Mouse (Mus musculus): ENCODE data around the gene Ooep. TPM values are rescaled to one million over a fixed set of nuclear protein-coding genes. Genes with fewer than 3 reads are reported as not detected.
A peak's percentile ranks its signal among the peaks of the same experiment; 100 is the strongest.

Ooep gene
- not detected in 2 replicates for polyA plus RNA-seq (2012; ENCODE audit: insufficient read depth, insufficient read length, missing spikeins)

GRCm38 (mm10) chr9:78378113-78378785, at the start of gene Ooep:
Gene Ooep, minus strand, starts transcription at chr9:78378725.
- Histone ChIP-seq H3K4me3 (ENCODE audit: insufficient read depth, low read depth, low read length) (no peak within 1 kb of the TSS), H3K27ac (replicated peaks; ENCODE audit: low read depth, low read length) (no peak within 1 kb of the TSS)

GRCm38 (mm10) chr9:78428185-78428584, 49.7 kb upstream of the Ooep start:
- no peak overlapping the region; the same call in 1 of the 2 replicates for H3K27ac ChIP-seq (replicated peaks; ENCODE audit: low read depth, low read length)
- H3K4me3 ChIP-seq (ENCODE audit: insufficient read depth, low read depth, low read length) = no peak overlapping the region
- H3K4me1 ChIP-seq (ENCODE audit: control insufficient read depth, insufficient read depth, insufficient read length, low read length) = no peaks in the 10 kb centered on the region

More at GRCm38 (mm10) chr9:78378113-78378785, at the start of gene Ooep:
- H3K4me1 ChIP-seq (ENCODE audit: control insufficient read depth, insufficient read depth, insufficient read length, low read length) = no peaks in the 10 kb centered on the region

- Histone ChIP-seq H3K4me1 (ENCODE audit: control insufficient read depth, insufficient read depth, insufficient read length, low read length) (no peaks in the 10 kb centered on the region), H3K27ac (replicated peaks; ENCODE audit: low read depth, low read length) (no peak overlapping the region), H3K4me3 (ENCODE audit: insufficient read depth, low read depth, low read length) (peak overlapping the region; percentile 41)
Observed at GRCm38 (mm10) chr9:78427362-78427781, 48.8 kb upstream of the Ooep start.

GRCm38 (mm10) chr9:78401596-78401995, 23.1 kb upstream of the Ooep start:
- Histone ChIP-seq H3K4me1 (ENCODE audit: control insufficient read depth, insufficient read depth, insufficient read length, low read length) (no peaks in the 10 kb centered on the region), H3K4me3 (ENCODE audit: insufficient read depth, low read depth, low read length) (no peak overlapping the region)

DNA sequence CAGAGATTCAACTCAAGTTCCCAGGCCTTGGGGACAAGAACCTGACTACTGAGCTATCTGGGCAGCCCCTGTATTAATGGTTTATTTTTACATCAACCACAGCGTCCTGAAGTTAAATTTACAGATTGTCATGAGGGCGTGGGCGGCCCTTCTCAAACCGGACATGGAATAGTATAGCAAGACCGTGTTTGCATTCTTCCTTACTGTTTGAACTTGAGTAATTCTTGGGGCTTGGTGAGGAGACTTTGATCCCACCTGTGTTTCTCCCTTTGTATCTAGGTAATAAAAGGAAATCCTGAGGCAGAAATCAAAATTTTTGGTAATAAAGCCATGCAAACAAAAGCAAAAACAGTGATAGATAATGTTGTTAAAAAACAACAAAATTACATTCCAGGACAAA, 22.0 kb upstream of the Ooep start:
- no peak overlapping the region for H3K4me3 ChIP-seq (ENCODE audit: insufficient read depth, low read depth, low read length)
- no peak overlapping the region for H3K27ac ChIP-seq (replicated peaks; ENCODE audit: low read depth, low read length)
- H3K4me1 ChIP-seq (ENCODE audit: control insufficient read depth, insufficient read depth, insufficient read length, low read length) = no peaks in the 10 kb centered on the region

More at GRCm38 (mm10) chr9:78401596-78401995, 23.1 kb upstream of the Ooep start:
- no peak overlapping the region for H3K27ac ChIP-seq (replicated peaks; ENCODE audit: low read depth, low read length)

- Histone ChIP-seq H3K4me3 (ENCODE audit: insufficient read depth, low read depth, low read length) (no peak overlapping the region), H3K4me1 (ENCODE audit: control insufficient read depth, insufficient read depth, insufficient read length, low read length) (no peaks in the 10 kb centered on the region), H3K27ac (replicated peaks; ENCODE audit: low read depth, low read length) (no peak overlapping the region)
Observed at GRCm38 (mm10) chr9:78396517-78396916, 18.0 kb upstream of the Ooep start.

DNA sequence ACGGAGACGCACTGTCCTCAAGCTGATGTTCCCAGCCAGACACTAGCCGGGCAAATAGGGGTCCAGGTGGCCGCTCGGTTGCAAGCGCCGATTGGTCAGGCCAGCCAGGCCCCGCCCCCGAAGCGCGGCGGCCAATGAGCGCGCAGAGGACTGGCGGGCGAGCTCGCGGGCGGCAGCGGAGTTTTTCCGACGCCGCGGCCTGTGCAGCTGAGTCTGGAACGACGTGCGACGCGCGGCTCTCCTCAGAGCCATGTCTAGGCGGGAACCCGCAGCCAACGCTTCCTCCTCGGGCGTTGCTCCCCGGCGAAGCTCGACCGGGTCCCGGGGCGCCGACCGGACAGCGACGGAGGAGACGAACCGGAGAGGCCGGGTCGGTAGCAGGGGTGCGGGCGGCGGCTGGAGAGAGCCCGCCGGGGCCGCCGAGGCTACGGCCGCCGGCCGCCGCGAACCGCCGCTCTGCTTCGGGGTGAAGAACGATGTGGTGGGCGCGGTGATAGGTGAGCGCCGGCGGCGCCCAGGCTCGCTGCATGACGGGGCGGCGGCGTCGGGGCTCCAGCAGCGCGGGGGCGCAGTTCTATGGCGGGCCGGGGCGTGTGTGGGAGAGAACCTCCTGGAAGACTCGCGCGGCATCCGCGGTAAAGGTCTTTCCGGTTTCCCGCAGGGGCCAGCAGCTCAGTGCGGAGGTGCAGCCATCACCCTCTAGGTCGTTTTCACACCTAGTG, 17.3 kb upstream of the Ooep start, which contains the start of gene Ddx43:
Gene Ddx43 (plus strand): TSS at position 148 of the 722 bp plus-strand sequence.
- H3K27ac ChIP-seq (replicated peaks; ENCODE audit: low read depth, low read length) = no peak within 1 kb of the TSS
- peak within 1 kb of the TSS; percentile 48 for H3K4me3 ChIP-seq (ENCODE audit: insufficient read depth, low read depth, low read length)
- no peaks in the 10 kb centered on the region for H3K4me1 ChIP-seq (ENCODE audit: control insufficient read depth, insufficient read depth, insufficient read length, low read length)

- H3K4me3 ChIP-seq (ENCODE audit: insufficient read depth, low read depth, low read length) = peak overlapping the region; percentile 48
- H3K27ac ChIP-seq (replicated peaks; ENCODE audit: low read depth, low read length) = no peak overlapping the region
- no peaks in the 10 kb centered on the region for H3K4me1 ChIP-seq (ENCODE audit: control insufficient read depth, insufficient read depth, insufficient read length, low read length)
Observed at GRCm38 (mm10) chr9:78395244-78395629, 16.7 kb upstream of the Ooep start.

DNA sequence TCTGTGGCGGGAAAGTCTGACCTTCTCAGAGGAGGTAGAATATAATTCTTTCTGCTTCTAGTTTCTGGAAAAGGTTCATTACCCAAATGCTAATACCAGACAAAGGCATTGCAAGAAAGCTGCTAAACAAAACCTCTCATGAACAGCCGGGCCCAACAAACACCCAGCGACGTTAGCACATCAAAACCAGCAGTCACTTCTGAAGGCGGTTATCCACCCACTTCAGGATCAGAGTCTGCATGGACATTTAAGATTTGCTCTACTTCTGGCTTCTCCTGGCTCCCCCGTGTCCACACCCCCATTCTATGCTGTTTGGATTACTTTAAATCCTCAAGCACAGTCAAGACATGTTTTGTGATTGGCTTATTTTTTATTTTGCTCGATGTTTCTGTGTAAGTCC, 16.1 kb upstream of the Ooep start:
- H3K27ac ChIP-seq (replicated peaks; ENCODE audit: low read depth, low read length) = no peak overlapping the region
- no peak overlapping the region for H3K4me3 ChIP-seq (ENCODE audit: insufficient read depth, low read depth, low read length)

DNA sequence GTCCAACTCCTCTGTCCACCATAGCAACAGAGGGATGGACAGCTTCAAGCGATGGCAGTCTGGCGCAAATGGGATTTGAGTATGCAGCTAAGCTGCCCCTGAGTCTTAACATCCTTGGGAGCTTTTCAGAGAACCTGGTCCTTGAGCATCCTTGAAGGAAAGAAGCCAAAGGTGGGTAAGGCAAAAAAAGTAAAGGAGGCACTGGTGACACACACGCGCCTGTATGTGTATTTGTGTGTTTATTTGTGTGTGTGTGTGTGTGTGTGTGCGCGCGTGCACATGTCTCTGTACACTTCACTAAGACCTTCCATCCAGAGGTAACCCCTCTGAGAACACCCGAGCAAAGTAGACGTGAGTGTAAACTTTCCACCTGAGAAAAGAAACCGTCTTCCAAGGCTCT, 15.2 kb upstream of the Ooep start:
- Histone ChIP-seq H3K4me1 (ENCODE audit: control insufficient read depth, insufficient read depth, insufficient read length, low read length) (no peaks in the 10 kb centered on the region), H3K4me3 (ENCODE audit: insufficient read depth, low read depth, low read length) (no peak overlapping the region), H3K27ac (replicated peaks; ENCODE audit: low read depth, low read length) (no peak overlapping the region)

More for the DNA sequence above, 16.1 kb upstream of the Ooep start:
- H3K4me1 ChIP-seq (ENCODE audit: control insufficient read depth, insufficient read depth, insufficient read length, low read length) = no peaks in the 10 kb centered on the region

DNA sequence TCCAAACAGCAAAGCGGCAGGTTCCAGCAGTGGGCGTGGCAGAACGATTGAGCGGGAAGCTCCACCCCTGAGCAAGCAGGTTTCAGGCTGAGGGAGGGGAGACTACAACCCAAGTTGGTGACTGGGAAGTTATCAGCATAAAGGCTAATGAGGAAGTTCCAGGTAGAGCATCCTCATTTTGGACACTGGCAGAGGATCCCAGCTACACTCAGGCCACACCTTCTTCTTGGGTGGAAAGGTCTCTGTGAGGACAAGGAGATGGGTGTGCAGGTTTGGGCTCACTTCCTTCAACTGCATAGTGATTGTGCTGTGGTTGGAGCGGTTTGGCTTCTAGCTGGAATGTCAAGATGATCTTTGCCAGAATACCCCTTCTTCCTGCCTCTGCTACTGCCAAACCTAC, 11.5 kb upstream of the Ooep start:
- Histone ChIP-seq H3K4me3 (ENCODE audit: insufficient read depth, low read depth, low read length) (no peak overlapping the region), H3K27ac (replicated peaks; ENCODE audit: low read depth, low read length) (no peak overlapping the region)

GRCm38 (mm10) chr9:78386947-78387346, 8.4 kb upstream of the Ooep start:
- H3K4me3 ChIP-seq (ENCODE audit: insufficient read depth, low read depth, low read length) = no peak overlapping the region
- no peak overlapping the region for H3K27ac ChIP-seq (replicated peaks; ENCODE audit: low read depth, low read length)
- no peaks in the 10 kb centered on the region for H3K4me1 ChIP-seq (ENCODE audit: control insufficient read depth, insufficient read depth, insufficient read length, low read length)

More for the DNA sequence above, 11.5 kb upstream of the Ooep start:
- H3K4me1 ChIP-seq (ENCODE audit: control insufficient read depth, insufficient read depth, insufficient read length, low read length) = no peaks in the 10 kb centered on the region

DNA sequence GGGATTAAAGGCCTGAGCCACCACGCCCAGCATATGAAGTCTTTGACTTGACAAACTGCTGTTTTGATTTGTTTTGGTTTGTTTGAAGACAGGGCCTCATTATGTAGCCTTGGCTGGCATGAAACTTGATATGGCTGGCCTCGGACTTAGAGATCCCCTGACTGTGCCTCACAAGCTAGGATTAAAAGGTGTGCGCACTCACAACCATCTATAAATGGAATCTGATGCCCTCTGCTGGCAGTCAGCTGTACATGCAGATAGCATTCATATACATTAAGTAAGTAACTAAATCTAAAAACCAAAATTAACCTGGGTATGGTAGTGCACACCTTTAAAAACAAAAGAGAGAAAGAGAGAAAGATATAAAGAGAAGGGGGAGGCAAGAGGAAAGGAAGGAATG, 7.4 kb upstream of the Ooep start:
- H3K27ac ChIP-seq (replicated peaks; ENCODE audit: low read depth, low read length) = no peak overlapping the region
- H3K4me3 ChIP-seq (ENCODE audit: insufficient read depth, low read depth, low read length) = no peak overlapping the region
- H3K4me1 ChIP-seq (ENCODE audit: control insufficient read depth, insufficient read depth, insufficient read length, low read length) = no peaks in the 10 kb centered on the region

- no peak overlapping the region for H3K4me3 ChIP-seq (ENCODE audit: insufficient read depth, low read depth, low read length)
- H3K4me1 ChIP-seq (ENCODE audit: control insufficient read depth, insufficient read depth, insufficient read length, low read length) = no peaks in the 10 kb centered on the region
- H3K27ac ChIP-seq (replicated peaks; ENCODE audit: low read depth, low read length) = no peak overlapping the region
Observed at GRCm38 (mm10) chr9:78377546-78377945, 979 bp downstream of the Ooep start.

DNA sequence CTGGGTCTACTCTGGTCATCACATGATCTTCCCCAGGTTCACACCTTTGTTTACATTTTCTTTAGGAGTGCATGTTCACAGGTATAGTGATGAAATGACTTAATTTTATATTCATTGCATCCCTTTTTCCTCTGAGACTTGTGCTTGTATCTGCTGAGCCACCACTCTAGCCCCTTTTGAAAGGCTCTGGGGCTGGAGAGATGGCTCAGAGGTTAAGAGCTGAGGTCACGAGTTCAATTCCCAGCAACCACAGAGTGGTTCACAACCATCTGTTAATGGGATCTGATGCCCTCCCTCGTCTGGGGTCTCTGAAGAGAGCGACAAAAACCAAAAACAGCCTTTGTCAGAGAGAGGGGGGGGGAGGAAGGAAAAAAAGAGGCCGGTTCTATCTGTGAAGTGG, 3.0 kb downstream of the Ooep start:
- Histone ChIP-seq H3K4me3 (ENCODE audit: insufficient read depth, low read depth, low read length) (no peak overlapping the region), H3K4me1 (ENCODE audit: control insufficient read depth, insufficient read depth, insufficient read length, low read length) (no peaks in the 10 kb centered on the region), H3K27ac (replicated peaks; ENCODE audit: low read depth, low read length) (no peak overlapping the region)
